Mouse (Mus musculus) kidney, adult 9 months (tissue): ENCODE measurements around the gene Zfp362.

ENCODE experiments used
- DNase-seq: peaks from one replicate; pipeline ENCODE4 v3.0.0; 2022

Gene Zfp362

GRCm38 (mm10) chr4:128806043-128806826 lies at the start of gene Zfp362:
Zfp362 (minus strand) TSS chr4:128806045.
- peak; percentile 30 for DNase-seq

- peak; percentile 89 for DNase-seq
Measured at GRCm38 (mm10) chr4:128855613-128856040, 49.8 kb upstream of the Zfp362 start.

- no peak for DNase-seq
Measured at GRCm38 (mm10) chr4:128853117-128853516, 47.3 kb upstream of the Zfp362 start.

- no peak for DNase-seq
Measured at GRCm38 (mm10) chr4:128852266-128852887, 46.5 kb upstream of the Zfp362 start.

GRCm38 (mm10) chr4:128849686-128850085 lies 43.8 kb upstream of the Zfp362 start:
- DNase-seq = no peak

GRCm38 (mm10) chr4:128848961-128849360 lies 43.1 kb upstream of the Zfp362 start:
- no peak for DNase-seq

GRCm38 (mm10) chr4:128845367-128845973 lies 39.6 kb upstream of the Zfp362 start:
- DNase-seq = no peak

- DNase-seq = no peak
Measured at GRCm38 (mm10) chr4:128844566-128844965, 38.7 kb upstream of the Zfp362 start.

GRCm38 (mm10) chr4:128841259-128841658 lies 35.4 kb upstream of the Zfp362 start:
- DNase-seq = no peak

GRCm38 (mm10) chr4:128839811-128840738 lies 34.2 kb upstream of the Zfp362 start:
- peak; percentile 45 for DNase-seq

GRCm38 (mm10) chr4:128838202-128838601 lies 32.4 kb upstream of the Zfp362 start:
- no peak for DNase-seq

- no peak for DNase-seq
Measured at GRCm38 (mm10) chr4:128824131-128824530, 18.3 kb upstream of the Zfp362 start.

GRCm38 (mm10) chr4:128820568-128820967 lies 14.7 kb upstream of the Zfp362 start:
- DNase-seq = no peak

GRCm38 (mm10) chr4:128817011-128817410 lies 11.2 kb upstream of the Zfp362 start:
- no peak for DNase-seq

GRCm38 (mm10) chr4:128811382-128812056 lies 5.7 kb upstream of the Zfp362 start:
- peak; percentile 93 for DNase-seq

- DNase-seq = peak; percentile 78
Measured at GRCm38 (mm10) chr4:128806827-128807179, 958 bp upstream of the Zfp362 start.

- DNase-seq = peak; percentile 46
Measured at GRCm38 (mm10) chr4:128805150-128806042, 449 bp downstream of the Zfp362 start.

GRCm38 (mm10) chr4:128804426-128805149 lies 1.3 kb downstream of the Zfp362 start:
- no peak for DNase-seq

GRCm38 (mm10) chr4:128803569-128803968 lies 2.3 kb downstream of the Zfp362 start:
- DNase-seq = no peak

GRCm38 (mm10) chr4:128801675-128802465 lies 4.0 kb downstream of the Zfp362 start:
- no peak for DNase-seq
